Mouse (Mus musculus): Measurements from ENCODE around the gene Mettl7a2.
"Not testable (repeated sequence)": the region's sequence is repeated elsewhere in the genome, so short reads cannot be mapped to it uniquely, and the experiment has no call there.

Gene Mettl7a2

GRCm38 (mm10) chr15:100341314-100341980, 11.6 kb upstream of the Mettl7a2 start:
- not testable (repeated sequence) for DNase-seq

- no peak for DNase-seq
Measured at GRCm38 (mm10) chr15:100345484-100345883, 7.5 kb upstream of the Mettl7a2 start.

DNA sequence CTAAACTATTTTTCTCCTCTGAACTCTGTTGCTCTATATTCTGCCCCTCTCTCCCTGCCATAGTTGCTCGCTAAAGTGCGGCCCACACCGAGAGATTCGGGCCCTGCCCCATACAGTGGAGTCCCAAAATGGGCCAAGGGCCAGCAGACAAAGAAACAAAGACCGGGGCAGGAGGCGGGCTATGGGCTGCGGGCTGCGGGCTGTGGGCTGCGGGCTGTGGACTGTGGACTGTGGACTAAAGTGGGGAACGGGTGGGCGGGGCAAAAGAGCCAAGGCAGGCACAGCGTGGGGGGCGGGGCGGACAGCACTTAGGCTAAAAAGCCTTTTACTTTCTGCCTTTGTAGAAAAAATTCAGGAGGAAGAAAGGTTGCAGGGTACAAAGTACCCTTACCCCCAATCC, 6.2 kb upstream of the Mettl7a2 start:
- no peak for DNase-seq

GRCm38 (mm10) chr15:100349496-100349895, 3.5 kb upstream of the Mettl7a2 start:
- no peak for DNase-seq

DNA sequence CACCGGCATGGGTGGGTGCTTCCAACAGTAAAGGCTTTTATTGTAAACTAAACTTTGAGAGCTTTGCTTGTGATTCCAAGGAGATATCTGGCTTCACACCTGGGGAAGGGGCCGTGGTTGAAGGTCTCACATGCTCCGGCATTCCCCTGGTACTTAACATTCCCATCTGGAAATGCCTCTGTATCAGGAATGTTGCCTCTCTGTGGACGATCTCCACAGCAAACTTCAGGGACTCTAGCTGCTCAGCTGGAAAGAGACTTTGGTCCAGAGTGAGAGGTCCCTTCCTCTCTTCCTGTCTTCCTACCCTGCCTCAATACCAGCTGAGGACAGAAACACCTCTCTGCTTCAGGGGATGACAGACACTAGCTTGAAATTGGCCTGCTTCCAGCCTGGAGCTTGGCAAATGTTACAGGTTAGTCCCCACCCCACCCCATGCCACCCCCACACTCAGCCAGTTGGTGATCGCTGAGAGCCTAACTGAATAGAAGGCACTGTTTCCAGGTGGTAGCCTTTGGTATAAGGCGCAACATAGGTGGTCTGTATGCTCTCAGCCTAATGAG, 1.4 kb upstream of the Mettl7a2 start:
- DNase-seq, result no peak

GRCm38 (mm10) chr15:100353399-100353798, 399 bp downstream of the Mettl7a2 start:
- DNase-seq, result not testable (repeated sequence)

GRCm38 (mm10) chr15:100355876-100356275, 2.9 kb downstream of the Mettl7a2 start:
- DNase-seq, result no peak

DNA sequence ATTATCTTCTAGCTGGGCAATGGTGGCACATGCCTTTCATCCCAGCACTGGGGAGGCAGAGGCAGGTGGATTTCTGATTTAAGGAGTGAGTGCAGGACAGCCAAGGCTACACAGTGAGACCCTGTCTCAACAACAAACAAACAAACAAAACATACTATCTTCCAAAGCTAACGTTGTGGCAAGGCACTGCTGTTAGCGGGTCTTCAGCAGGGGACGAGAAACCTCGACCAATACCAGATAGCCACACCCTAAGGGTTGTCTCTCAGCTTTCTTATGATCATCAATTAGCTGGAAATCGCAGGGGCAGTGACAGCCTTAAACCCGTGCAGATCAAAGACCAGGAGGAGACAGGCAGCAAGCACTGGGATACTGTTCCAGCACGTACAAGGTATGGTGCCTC, 11.2 kb downstream of the Mettl7a2 start, which contains the start of gene Higd1c:
TSS of gene Higd1c (plus strand) at position 301 of the 400 bp plus-strand sequence.
- DNase-seq, result no peak

DNA sequence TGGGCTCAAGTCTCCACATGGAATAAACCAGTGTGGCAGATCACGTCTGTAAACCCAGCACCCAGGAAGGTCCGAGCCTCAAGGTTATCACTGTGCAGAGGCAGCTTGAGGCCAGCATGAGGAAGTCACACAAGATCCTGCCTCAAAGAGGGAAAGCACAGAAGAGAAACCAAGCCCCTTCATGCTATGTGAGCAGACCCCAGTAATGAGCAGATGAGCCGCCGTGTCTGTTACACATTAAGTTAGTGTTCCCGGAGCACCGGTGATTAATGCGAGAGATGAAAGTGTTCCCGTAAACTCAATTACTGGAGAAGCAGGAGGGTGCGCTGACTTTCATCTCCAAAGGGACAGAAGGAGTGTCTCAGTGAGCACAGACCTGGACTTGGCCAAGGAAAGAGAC, 13.0 kb downstream of the Mettl7a2 start:
- not testable (repeated sequence) for DNase-seq

DNA sequence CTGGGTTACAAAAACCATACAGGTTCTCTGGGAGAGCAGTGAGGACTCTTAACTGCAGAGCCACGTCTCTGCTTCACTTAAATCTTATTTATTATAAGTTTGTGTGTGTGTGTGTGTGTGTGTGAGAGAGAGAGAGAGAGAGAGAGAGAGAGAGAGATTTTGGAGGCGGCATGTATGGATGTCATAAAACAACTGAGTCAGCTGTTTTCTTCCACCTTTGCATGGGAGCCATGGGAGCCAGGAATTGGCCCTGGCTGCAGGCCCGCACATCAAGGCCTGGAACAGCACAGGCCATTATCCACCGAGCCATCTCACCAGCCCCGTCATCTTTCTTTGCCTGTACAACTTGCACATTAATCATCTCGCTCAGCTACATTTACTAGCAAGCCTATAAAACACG, 14.1 kb downstream of the Mettl7a2 start:
- no peak for DNase-seq

DNA sequence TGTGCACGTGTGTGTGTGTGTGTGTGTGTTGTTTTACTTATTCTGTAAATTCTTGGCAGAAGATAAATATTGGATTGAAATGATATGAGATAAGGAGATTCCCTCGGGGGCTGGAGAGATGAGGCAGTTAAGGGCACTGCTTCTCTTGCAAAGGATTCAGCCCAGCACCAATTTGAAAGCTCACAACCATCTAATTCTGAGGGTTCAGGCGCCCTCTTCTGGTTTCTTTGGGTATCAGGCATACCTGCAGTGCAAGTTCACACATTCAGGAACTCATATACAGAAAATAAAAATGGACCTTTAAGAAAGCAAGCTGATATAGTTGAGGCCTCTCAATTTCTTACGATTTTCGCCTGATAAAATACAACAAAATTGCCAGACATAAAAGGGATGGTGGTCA, 22.1 kb downstream of the Mettl7a2 start:
- peak in 1 of 2 experiments; percentile 12 for DNase-seq

- DNase-seq, result not testable (repeated sequence)
Measured at GRCm38 (mm10) chr15:100377847-100378505, 25.0 kb downstream of the Mettl7a2 start.

- DNase-seq, result no peak
Measured at GRCm38 (mm10) chr15:100379658-100380057, 26.7 kb downstream of the Mettl7a2 start.

- DNase-seq, result no peak
Measured at GRCm38 (mm10) chr15:100380104-100380503, 27.1 kb downstream of the Mettl7a2 start.

GRCm38 (mm10) chr15:100385705-100386104, 32.7 kb downstream of the Mettl7a2 start:
- DNase-seq, result no peak

GRCm38 (mm10) chr15:100387544-100388223, 34.7 kb downstream of the Mettl7a2 start:
- DNase-seq, result no peak

GRCm38 (mm10) chr15:100388224-100388835, 35.3 kb downstream of the Mettl7a2 start:
- no peak for DNase-seq

- DNase-seq, result no peak
Measured at GRCm38 (mm10) chr15:100388886-100389285, 35.9 kb downstream of the Mettl7a2 start.

- no peak for DNase-seq
Measured at GRCm38 (mm10) chr15:100391066-100391465, 38.1 kb downstream of the Mettl7a2 start.

DNA sequence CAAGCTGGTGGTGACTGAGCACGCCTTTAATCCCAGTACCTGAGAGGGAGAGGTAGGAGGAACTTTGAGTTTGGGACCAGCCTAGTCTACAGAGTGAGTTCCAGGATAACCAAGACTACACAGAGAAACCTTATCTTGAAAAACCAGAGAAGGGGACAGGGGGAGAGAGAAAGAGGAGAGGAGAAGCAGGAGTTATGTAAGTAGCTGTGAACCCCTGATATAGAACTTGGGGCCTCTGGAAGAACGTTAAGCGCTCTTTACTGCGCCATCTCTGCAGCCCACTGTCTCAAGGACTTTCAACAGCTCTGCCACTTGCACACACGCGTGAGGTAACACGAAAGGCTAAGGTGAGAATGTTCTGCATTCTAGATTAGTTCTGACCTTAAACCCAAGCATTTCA, 38.6 kb downstream of the Mettl7a2 start:
- DNase-seq, result no peak

GRCm38 (mm10) chr15:100393016-100393415, 40.0 kb downstream of the Mettl7a2 start:
- DNase-seq, result no peak

DNA sequence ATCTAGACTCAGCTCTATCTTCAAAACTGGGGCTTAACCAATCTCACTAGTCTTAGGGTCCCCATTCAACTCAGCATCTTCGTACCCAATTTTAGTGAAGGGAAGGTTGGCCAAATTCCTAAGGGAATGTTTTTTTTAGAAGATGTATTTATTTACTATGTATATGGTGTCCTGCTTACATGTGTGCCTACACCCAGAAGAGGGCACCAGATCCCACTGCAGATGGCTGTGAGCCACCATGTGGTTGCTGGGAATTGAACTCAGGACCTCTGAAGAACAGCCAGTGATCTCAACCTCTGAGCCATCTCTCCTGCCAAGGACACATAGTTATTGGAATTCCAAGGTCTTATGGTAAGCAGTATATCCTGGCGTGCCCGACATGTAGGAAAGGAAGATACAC, 42.6 kb downstream of the Mettl7a2 start:
- no peak for DNase-seq
